Mouse (Mus musculus): ENCODE measurements around the gene Plch2.

- no peak for TF ChIP-seq CTCF (IDR thresholded peaks at IDR 0.05 in 2 of 3, conservative IDR thresholded peaks at IDR 0.05 in 1 of 3; ENCODE audit: control insufficient read depth in 1 of 3, insufficient read depth in 1 of 3, low read depth in 2 of 3, low read length in 3 of 3, poor library complexity in 1 of 3, severe bottlenecking in 1 of 3)
- no peak for TF ChIP-seq CHD2 (IDR thresholded peaks at IDR 0.05; ENCODE audit: low read length)
- no peak for TF ChIP-seq E2F4 (IDR thresholded peaks at IDR 0.05; ENCODE audit: borderline replicate concordance, low read depth, low read length)
- TF ChIP-seq EP300 (IDR thresholded peaks at IDR 0.05; ENCODE audit: low read depth in 1 of 2, low read length in 2 of 2): no peak
- TF ChIP-seq TCF12 (IDR thresholded peaks at IDR 0.05; ENCODE audit: low read depth, low read length): no peak
- no peak for TF ChIP-seq MAFK (IDR thresholded peaks at IDR 0.05; ENCODE audit: borderline replicate concordance, low read depth, low read length)
- no peak for TF ChIP-seq NRF1 (IDR thresholded peaks at IDR 0.05; ENCODE audit: insufficient read depth, low read depth, low read length, poor library complexity, severe bottlenecking)
- TF ChIP-seq HCFC1 (IDR thresholded peaks at IDR 0.05; ENCODE audit: low read depth, low read length): no peak
- TF ChIP-seq RCOR1 (IDR thresholded peaks at IDR 0.05; ENCODE audit: low read depth, low read length): no peak
- TF ChIP-seq MAZ (IDR thresholded peaks at IDR 0.05; ENCODE audit: low read depth, low read length): no peak
- no peak for TF ChIP-seq MEF2A (IDR thresholded peaks at IDR 0.05; ENCODE audit: extremely low read depth, insufficient replicate concordance, low read depth, low read length, poor library complexity, severe bottlenecking)
- TF ChIP-seq KAT2A (conservative IDR thresholded peaks at IDR 0.05; ENCODE audit: low read depth, low read length): no peak
- TF ChIP-seq USF1 (IDR thresholded peaks at IDR 0.05; ENCODE audit: low read depth, low read length): no peak
These were observed 103.9 kb downstream of the Plch2 start for GRCm38 (mm10) chr4:154952461-154953241.
